Mouse (Mus musculus) bone marrow, adult 2 months (tissue): ENCODE results near the gene Ankrd44.

ENCODE experiments used
- CTCF ChIP-seq: fragments of 200-500 bp; IDR thresholded peaks from 2 replicates; pipeline ENCODE4 v1.5.1; 2011; ENCODE audit warnings: low read length, control low read depth; ENCODE audit not compliant: control insufficient read depth, insufficient read depth
- POLR2A ChIP-seq: fragments of 200-500 bp; IDR thresholded peaks from 2 replicates; pipeline ENCODE4 v1.6.1; 2011; ENCODE audit warnings: low read depth, mild to moderate bottlenecking, control low read depth, low read length, borderline replicate concordance; ENCODE audit not compliant: control insufficient read depth

GRCm38 (mm10) chr1:54904165-54904564 lies 22.0 kb downstream of the Ankrd44 start:
- no peak for TF ChIP-seq CTCF
- no peak for TF ChIP-seq POLR2A
